Comparison of ENCODE assay signal across 16 mouse cellular contexts in genomic region chr10:7748752-7749151, GRCm38 (mm10).
"Had no signal": no experiment of that assay in that cellular context is flagged by ENCODE, and none has a peak within 500 bp of the region (broad histone marks: within the 10 kb centered on the region; RNA-seq: fewer than 3 reads in every experiment).

No protein-coding gene starts in this region.

- H3K27ac ChIP-seq: neural tube, embryonic 13.5 days; neural tube, embryonic 15.5 days; stomach, embryonic 15.5 days; stomach, postnatal 0 days had no signal

- DNase-seq: retina, postnatal 1 day; right cerebral cortex, adult 18-20 months; right cerebral cortex, postnatal 14 days; right cerebral cortex, postnatal 25 days; right cerebral cortex, postnatal 4 days; spleen, adult 18-20 months; thymus, adult 18-20 months; thymus, adult 2 months; thymus, postnatal 14 days; thymus, postnatal 25 days; thymus, postnatal 36 days; thymus, postnatal 4 days had no signal

- H3K4me1 ChIP-seq: neural tube, embryonic 13.5 days; neural tube, embryonic 15.5 days; stomach, embryonic 15.5 days had no signal

- H3K9me3 ChIP-seq: neural tube, embryonic 13.5 days; neural tube, embryonic 15.5 days; stomach, embryonic 15.5 days had no signal

- H3K4me2 ChIP-seq: neural tube, embryonic 13.5 days; neural tube, embryonic 15.5 days; stomach, embryonic 15.5 days had no signal

- H3K27me3 ChIP-seq: neural tube, embryonic 13.5 days; neural tube, embryonic 15.5 days; stomach, embryonic 15.5 days had no signal

- H3K9ac ChIP-seq: neural tube, embryonic 13.5 days; neural tube, embryonic 15.5 days; stomach, embryonic 15.5 days had no signal

- H3K4me3 ChIP-seq: neural tube, embryonic 13.5 days; neural tube, embryonic 15.5 days; stomach, embryonic 15.5 days had no signal
